Mouse (Mus musculus) hindbrain, embryonic 13.5 days (tissue): ENCODE data around the gene Lrrc4c. TPM values are rescaled to one million over a fixed set of nuclear protein-coding genes. Genes with fewer than 3 reads are reported as not detected.
A peak's percentile ranks its signal among the peaks of the same experiment; 100 is the strongest.

Experiments used
- ATAC-seq: fragments of 200-750 bp; cut with Nextera tagmentation; 2 replicates; pipeline ENCODE4 v1.8.0; 2017; ENCODE audit warnings: moderate TSS enrichment; ENCODE audit not compliant: low FRiP score
- H3K27ac ChIP-seq: fragments of 300-500 bp; sonication (generic); 2 replicates; pipeline ENCODE4 v1.5.1; 2015; ENCODE audit warnings: inconsistent platforms, mild to moderate bottlenecking, moderate library complexity
- H3K27me3 ChIP-seq: fragments of 300-500 bp; sonication (generic); 2 replicates; pipeline ENCODE4 v1.6.1; 2015; ENCODE audit warnings: mild to moderate bottlenecking, inconsistent platforms
- H3K36me3 ChIP-seq: fragments of 300-500 bp; sonication (generic); 2 replicates; pipeline ENCODE4 v1.6.1; 2015; ENCODE audit warnings: mild to moderate bottlenecking, inconsistent platforms
- H3K4me1 ChIP-seq: fragments of 300-500 bp; sonication (generic); replicated peaks from 2 replicates; pipeline ENCODE4 v1.6.1; 2015; ENCODE audit warnings: inconsistent platforms
- H3K4me2 ChIP-seq: fragments of 300-500 bp; sonication (generic); 2 replicates; pipeline ENCODE4 v1.6.1; 2015; ENCODE audit warnings: inconsistent platforms, mild to moderate bottlenecking, moderate library complexity
- H3K4me3 ChIP-seq: fragments of 300-500 bp; sonication (generic); 2 replicates; pipeline ENCODE4 v1.5.1; 2015; ENCODE audit warnings: mild to moderate bottlenecking, inconsistent platforms
- H3K9ac ChIP-seq: fragments of 300-500 bp; sonication (generic); 2 replicates; pipeline ENCODE4 v1.6.1; 2015; ENCODE audit warnings: mild to moderate bottlenecking, inconsistent platforms
- H3K9me3 ChIP-seq: fragments of 300-500 bp; sonication (generic); 2 replicates; pipeline ENCODE4 v1.6.1; 2016; ENCODE audit warnings: inconsistent platforms
- whole genome bisulfite sequencing: fragments of 180-500 bp; shearing (Covaris S2); methylation state at CpG from one replicate; pipeline ENCODE4 v1.1.7; 2015; 5-methylcytosine and 5-hydroxymethylcytosine counted together
- polyA plus RNA-seq: library from polyadenylated mRNA; unstranded; fragments of >200 nt; fragmentation: Nextera tagmentation; extraction: Ambion mirVana; gene quantifications from 2 replicates; pipeline ENCODE4 v1.2.1, GENCODE M21; 2015

The Lrrc4c gene
- polyA plus RNA-seq, 1 experiment from 2014 or later = 24.0 TPM

- Histone ChIP-seq H3K9me3 (no peaks in the 10 kb centered on the region), H3K4me2 (no peak overlapping the region), H3K27ac (no peak overlapping the region), H3K4me3 (no peak overlapping the region), H3K36me3 (no peaks in the 10 kb centered on the region), H3K9ac (no peak overlapping the region), H3K27me3 (no peaks in the 10 kb centered on the region), H3K4me1 (peaks cover 4% of the 10 kb centered on the region; the same call in 1 of the 2 replicates)
- WGBS = 94% methylated on average over 2 of the region's 2 CpGs
- no peak for ATAC-seq
These were observed 1207.1 kb downstream of the Lrrc4c start for GRCm38 (mm10) chr2:97525107-97525506.

- no peak for ATAC-seq
- no peak overlapping the region for H3K4me3 ChIP-seq
- H3K4me2 ChIP-seq = no peak overlapping the region
These were observed 1212.7 kb downstream of the Lrrc4c start for GRCm38 (mm10) chr2:97530622-97531021.

GRCm38 (mm10) chr2:97543691-97544672 is 1226.0 kb downstream of the Lrrc4c start:
- Histone ChIP-seq H3K4me3 (no peak overlapping the region), H3K4me1 (peaks cover 19% of the 10 kb centered on the region), H3K9me3 (no peaks in the 10 kb centered on the region), H3K36me3 (no peaks in the 10 kb centered on the region), H3K27ac (peak overlapping the region; percentile 75), H3K4me2 (no peak overlapping the region), H3K9ac (no peak overlapping the region), H3K27me3 (no peaks in the 10 kb centered on the region)
- WGBS = 53% methylated on average over 10 of the region's 10 CpGs
- peak; percentile 92 for ATAC-seq

More at GRCm38 (mm10) chr2:97530622-97531021, 1212.7 kb downstream of the Lrrc4c start:
- no peaks in the 10 kb centered on the region for H3K9me3 ChIP-seq
- H3K4me1 ChIP-seq = peaks cover 3% of the 10 kb centered on the region; the same call in 1 of the 2 replicates
- H3K27ac ChIP-seq = no peak overlapping the region
- no peaks in the 10 kb centered on the region for H3K36me3 ChIP-seq
- WGBS = 75% methylated on average over 4 of the region's 4 CpGs
- H3K9ac ChIP-seq = no peak overlapping the region
- H3K27me3 ChIP-seq = no peaks in the 10 kb centered on the region

- Histone ChIP-seq H3K4me3 (no peak overlapping the region), H3K9me3 (no peaks in the 10 kb centered on the region), H3K36me3 (no peaks in the 10 kb centered on the region), H3K27ac (peak overlapping the region; percentile 75; the same call in 1 of the 2 replicates), H3K4me2 (no peak overlapping the region), H3K4me1 (peaks cover 19% of the 10 kb centered on the region), H3K27me3 (no peaks in the 10 kb centered on the region), H3K9ac (no peak overlapping the region)
- ATAC-seq = 0 out of 2 replicates have a peak, but pooled peaks have one; percentile 37
These were observed 1226.7 kb downstream of the Lrrc4c start for GRCm38 (mm10) chr2:97544673-97545071.

- 89% methylated on average over 1 of the region's 1 CpGs for WGBS
- Histone ChIP-seq H3K4me3 (no peak overlapping the region), H3K4me1 (peaks cover 19% of the 10 kb centered on the region), H3K36me3 (no peaks in the 10 kb centered on the region), H3K4me2 (no peak overlapping the region), H3K27me3 (no peaks in the 10 kb centered on the region), H3K9ac (no peak overlapping the region), H3K27ac (no peak overlapping the region), H3K9me3 (no peaks in the 10 kb centered on the region)
- ATAC-seq = no peak
These were observed 1228.0 kb downstream of the Lrrc4c start for GRCm38 (mm10) chr2:97545946-97546345.

- Histone ChIP-seq H3K9me3 (no peaks in the 10 kb centered on the region), H3K36me3 (no peaks in the 10 kb centered on the region), H3K27me3 (no peaks in the 10 kb centered on the region), H3K27ac (no peak overlapping the region), H3K4me3 (no peak overlapping the region), H3K4me2 (no peak overlapping the region), H3K9ac (no peak overlapping the region), H3K4me1 (peaks cover 10% of the 10 kb centered on the region; the same call in 1 of the 2 replicates)
- ATAC-seq = no peak
- 55% methylated on average over 2 of the region's 2 CpGs for WGBS
These were observed 1246.5 kb downstream of the Lrrc4c start for GRCm38 (mm10) chr2:97564509-97564908.

- ATAC-seq = no peak
- Histone ChIP-seq H3K4me1 (peaks cover 10% of the 10 kb centered on the region; the same call in 1 of the 2 replicates), H3K9me3 (no peaks in the 10 kb centered on the region), H3K9ac (no peak overlapping the region), H3K36me3 (no peaks in the 10 kb centered on the region), H3K27me3 (no peaks in the 10 kb centered on the region), H3K4me2 (no peak overlapping the region), H3K27ac (no peak overlapping the region), H3K4me3 (no peak overlapping the region)
- 87% methylated on average over 2 of the region's 2 CpGs for WGBS
These were observed 1251.0 kb downstream of the Lrrc4c start for GRCm38 (mm10) chr2:97568954-97569353.

- Histone ChIP-seq H3K36me3 (no peaks in the 10 kb centered on the region), H3K4me1 (no peaks in the 10 kb centered on the region), H3K4me2 (no peak overlapping the region), H3K27me3 (no peaks in the 10 kb centered on the region), H3K9ac (no peak overlapping the region), H3K4me3 (no peak overlapping the region), H3K27ac (no peak overlapping the region), H3K9me3 (no peaks in the 10 kb centered on the region)
- no peak for ATAC-seq
These were observed 1257.0 kb downstream of the Lrrc4c start for GRCm38 (mm10) chr2:97574921-97575320.

- no peak overlapping the region for H3K4me3 ChIP-seq
These were observed 1263.2 kb downstream of the Lrrc4c start for GRCm38 (mm10) chr2:97581132-97581531.

GRCm38 (mm10) chr2:97586322-97586721 is 1268.4 kb downstream of the Lrrc4c start:
- Histone ChIP-seq H3K36me3 (no peaks in the 10 kb centered on the region), H3K4me2 (no peak overlapping the region), H3K27me3 (no peaks in the 10 kb centered on the region), H3K9ac (no peak overlapping the region), H3K4me1 (no peaks in the 10 kb centered on the region), H3K9me3 (no peaks in the 10 kb centered on the region), H3K4me3 (no peak overlapping the region), H3K27ac (no peak overlapping the region)
- ATAC-seq = no peak
- WGBS = 83% methylated on average over 3 of the region's 3 CpGs

More at GRCm38 (mm10) chr2:97581132-97581531, 1263.2 kb downstream of the Lrrc4c start:
- Histone ChIP-seq H3K4me2 (no peak overlapping the region), H3K27ac (no peak overlapping the region), H3K27me3 (no peaks in the 10 kb centered on the region), H3K9me3 (no peaks in the 10 kb centered on the region), H3K36me3 (no peaks in the 10 kb centered on the region), H3K4me1 (no peaks in the 10 kb centered on the region), H3K9ac (no peak overlapping the region)
- ATAC-seq = no peak
- 44% methylated on average over 2 of the region's 2 CpGs for WGBS

- no peak overlapping the region for H3K4me2 ChIP-seq
These were observed 1272.6 kb downstream of the Lrrc4c start for GRCm38 (mm10) chr2:97590563-97590962.

GRCm38 (mm10) chr2:97604182-97604581 is 1286.2 kb downstream of the Lrrc4c start:
- Histone ChIP-seq H3K27me3 (no peaks in the 10 kb centered on the region), H3K4me1 (peaks cover 10% of the 10 kb centered on the region), H3K9me3 (no peaks in the 10 kb centered on the region), H3K27ac (no peak overlapping the region), H3K4me2 (no peak overlapping the region), H3K9ac (no peak overlapping the region), H3K36me3 (no peaks in the 10 kb centered on the region), H3K4me3 (no peak overlapping the region)
- 34% methylated on average over 3 of the region's 3 CpGs for WGBS
- no peak for ATAC-seq

More at GRCm38 (mm10) chr2:97590563-97590962, 1272.6 kb downstream of the Lrrc4c start:
- Histone ChIP-seq H3K27me3 (no peaks in the 10 kb centered on the region), H3K9me3 (no peaks in the 10 kb centered on the region), H3K36me3 (no peaks in the 10 kb centered on the region), H3K4me1 (no peaks in the 10 kb centered on the region), H3K9ac (no peak overlapping the region), H3K4me3 (no peak overlapping the region), H3K27ac (no peak overlapping the region)
- 85% methylated on average over 3 of the region's 3 CpGs for WGBS
- ATAC-seq = no peak
